Mouse (Mus musculus): Measurements from ENCODE around the gene Arhgap20.

- no peak for TF ChIP-seq CTCF (IDR thresholded peaks at IDR 0.05; ENCODE audit: low read depth, low read length)
- no peak for TF ChIP-seq POLR2A (IDR thresholded peaks at IDR 0.05; ENCODE audit: extremely low read depth, insufficient read depth, low read length)
These were observed 14.1 kb downstream of the Arhgap20 start for GRCm38 (mm10) chr9:51779232-51779631.

All from liver, adult 2 months (tissue).